Mouse (Mus musculus): ENCODE results near the gene Cpsf3. TPM values are rescaled to one million over a fixed set of nuclear protein-coding genes. Genes with fewer than 3 reads are reported as not detected.

Cpsf3 gene
- total RNA-seq (2023): 76.0 TPM

DNA sequence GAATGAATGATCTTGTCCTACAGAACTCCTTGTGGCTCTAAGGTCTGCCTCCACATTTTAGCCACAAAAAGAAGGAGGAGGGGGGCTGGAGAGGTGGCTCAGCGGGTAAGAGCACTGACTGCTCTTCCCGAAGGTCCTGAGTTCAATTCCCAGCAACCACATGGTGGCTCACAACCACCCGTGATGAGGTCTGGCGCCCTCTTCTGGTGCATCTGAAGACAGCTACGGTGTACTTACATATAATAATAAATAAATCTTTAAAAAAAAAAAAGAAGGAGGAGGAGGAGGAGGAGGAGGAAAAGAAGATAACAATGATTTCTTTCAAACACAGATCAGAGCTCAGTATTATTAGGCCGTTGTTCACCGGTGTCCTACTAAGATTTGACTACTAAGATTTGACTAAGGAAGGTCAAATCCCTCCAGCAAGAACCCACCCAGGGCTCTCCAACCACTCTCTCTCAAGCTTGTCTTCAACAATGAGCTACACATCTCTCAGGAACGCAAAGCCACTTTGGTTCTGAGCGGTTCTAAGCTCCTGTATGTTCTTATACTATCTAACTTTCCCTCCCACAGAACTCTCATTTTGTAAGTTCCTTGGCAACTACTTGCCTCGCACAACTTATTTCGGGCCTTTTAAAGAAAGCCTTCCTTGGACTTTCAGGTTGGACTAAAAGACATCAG lies at the start of gene Cpsf3:
Cpsf3 (plus strand) TSS at position 631 of the 681 bp plus-strand sequence.

GRCm38 (mm10) chr12:21286243-21286622 lies 1.0 kb downstream of the Cpsf3 start, which contains the start of gene Itgb1bp1:
Itgb1bp1 (minus strand) TSS chr12:21286284.

GRCm38 (mm10) chr12:21315923-21316868 lies 31.0 kb downstream of the Cpsf3 start, which contains the start of gene Iah1:
Iah1 (plus strand) TSS chr12:21316389.

Other genes with a start within 250 kb of the Cpsf3 start
- gene Itgb1bp1, start 893 bp downstream of the Cpsf3 start, total RNA-seq (2023): 42.3 TPM
- gene Iah1, start 31.0 kb downstream of the Cpsf3 start, total RNA-seq (2023): 22.8 TPM
- 54.5 TPM for gene Adam17, start 88.2 kb downstream of the Cpsf3 start, total RNA-seq (2023)
- gene Ywhaq, start 132.2 kb downstream of the Cpsf3 start, total RNA-seq (2023): 132 TPM